Mouse (Mus musculus) lung, embryonic 16.5 days (tissue): Measurements from ENCODE around the gene Npepl1. TPM values are rescaled to one million over a fixed set of nuclear protein-coding genes. Genes with fewer than 3 reads are reported as not detected.
A peak's percentile ranks its signal among the peaks of the same experiment; 100 is the strongest.

Source experiments
- ATAC-seq: fragments of 200-750 bp; cut with Nextera tagmentation; 2 replicates; pipeline ENCODE4 v1.8.0; 2017; ENCODE audit warnings: low read depth, mild to moderate bottlenecking, moderate library complexity
- H3K27ac ChIP-seq: fragments of 300-500 bp; sonication (generic); 2 replicates; pipeline ENCODE4 v1.5.1; 2014; ENCODE audit warnings: mild to moderate bottlenecking, control low read depth, low read length
- H3K27me3 ChIP-seq: fragments of 300-500 bp; sonication (generic); 2 replicates; pipeline ENCODE4 v1.6.1; 2014; ENCODE audit warnings: low read depth, low read length, mixed read lengths; ENCODE audit not compliant: control insufficient read depth, insufficient read depth
- H3K36me3 ChIP-seq: fragments of 300-500 bp; sonication (generic); 2 replicates; pipeline ENCODE4 v1.6.1; 2014; ENCODE audit warnings: low read length; ENCODE audit not compliant: control insufficient read depth, insufficient read depth
- H3K4me1 ChIP-seq: fragments of 300-500 bp; sonication (generic); replicated peaks from 2 replicates; pipeline ENCODE4 v1.6.1; 2014; ENCODE audit warnings: low read length, mixed read lengths; ENCODE audit not compliant: control insufficient read depth, insufficient read depth
- H3K4me2 ChIP-seq: fragments of 300-500 bp; sonication (generic); 2 replicates; pipeline ENCODE4 v1.6.1; 2014; ENCODE audit warnings: low read depth, low read length, control low read depth
- H3K4me3 ChIP-seq: fragments of 300-500 bp; sonication (generic); 2 replicates; pipeline ENCODE4 v1.5.1; 2014; ENCODE audit warnings: mild to moderate bottlenecking, low read length, control low read depth
- H3K9ac ChIP-seq: fragments of 300-500 bp; sonication (generic); 2 replicates; pipeline ENCODE4 v1.6.1; 2014; ENCODE audit warnings: low read length, control low read depth
- H3K9me3 ChIP-seq: fragments of 300-500 bp; sonication (generic); 2 replicates; pipeline ENCODE4 v1.6.1; 2016; ENCODE audit warnings: low read length; ENCODE audit not compliant: control insufficient read depth
- WGBS: fragments of 180-500 bp; shearing (Covaris S2); extraction: QIAGEN DNeasy Blood & Tissue Kit; methylation state at CpG from one replicate; pipeline ENCODE4 v1.1.7; 2014; 5-methylcytosine and 5-hydroxymethylcytosine counted together
- polyA plus RNA-seq: library from polyadenylated mRNA; unstranded; fragments of >200 nt; fragmentation: Nextera tagmentation; extraction: Ambion mirVana; gene quantifications from 2 replicates; pipeline ENCODE4 v1.2.1, GENCODE M21; 2015

The Npepl1 gene
- polyA plus RNA-seq, 1 experiment from 2014 or later: 61.7 TPM

DNA sequence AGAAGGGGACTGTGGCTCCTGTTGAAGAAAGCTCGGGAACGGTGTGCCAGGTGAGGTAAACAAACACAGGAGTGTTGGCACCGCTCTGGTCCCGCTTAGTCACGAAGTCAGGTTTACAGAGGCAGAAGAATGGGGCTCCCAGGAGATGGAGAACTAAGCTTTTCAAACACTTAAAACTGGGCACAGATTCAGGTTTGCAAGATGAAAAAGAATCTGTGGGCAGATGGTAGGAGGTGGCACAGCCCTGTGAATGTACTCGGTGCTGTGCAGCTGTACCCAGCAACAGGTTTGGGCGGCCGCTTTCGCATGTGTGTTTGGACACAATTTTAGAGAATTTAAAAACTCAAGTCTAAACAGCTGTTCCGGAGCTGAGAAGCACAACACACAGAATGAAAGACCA is 48.9 kb downstream of the Npepl1 start:
- ATAC-seq: peak; percentile 95
- Histone ChIP-seq H3K9me3 (no peaks in the 10 kb centered on the region), H3K4me1 (no peaks in the 10 kb centered on the region), H3K27me3 (no peaks in the 10 kb centered on the region), H3K4me3 (peak overlapping the region; percentile 22), H3K4me2 (peak overlapping the region; percentile 39), H3K36me3 (no peaks in the 10 kb centered on the region), H3K27ac (peak overlapping the region; percentile 71), H3K9ac (no peak overlapping the region)
- WGBS: 53% methylated on average over 10 of the region's 10 CpGs

DNA sequence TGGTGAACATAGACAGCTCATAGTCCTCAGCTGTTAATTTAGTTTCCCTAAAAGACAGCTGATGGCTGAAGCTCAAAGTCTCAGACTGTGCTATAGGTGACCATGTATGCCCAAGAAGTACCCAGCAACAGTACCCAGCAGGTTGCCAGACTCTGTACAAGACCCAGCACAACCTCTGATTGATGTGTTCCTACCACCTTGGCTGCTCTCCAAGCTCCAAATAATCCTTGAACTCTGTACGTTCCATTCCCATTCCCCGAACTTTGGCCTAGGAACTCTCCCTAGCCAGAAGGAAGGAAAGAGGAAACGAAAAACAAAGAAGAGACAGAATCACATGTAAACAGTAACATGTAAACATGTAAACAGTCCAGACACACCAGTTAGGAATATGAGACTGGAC is 50.3 kb downstream of the Npepl1 start:
- Histone ChIP-seq H3K4me1 (no peaks in the 10 kb centered on the region), H3K9ac (no peak overlapping the region), H3K9me3 (no peaks in the 10 kb centered on the region), H3K36me3 (no peaks in the 10 kb centered on the region), H3K4me2 (no peak overlapping the region), H3K27ac (no peak overlapping the region), H3K27me3 (no peaks in the 10 kb centered on the region), H3K4me3 (no peak overlapping the region)
- WGBS: 30% methylated on average over 3 of the region's 3 CpGs
- ATAC-seq: no peak

Other genes starting within 250 kb of the Npepl1 start
- gene Stx16, start 34.0 kb upstream of the Npepl1 start, polyA plus RNA-seq: 11.3 and 12.1 TPM in 2 replicates
- gene Gnas, start 174.0 kb downstream of the Npepl1 start, polyA plus RNA-seq: 1,083 and 1,573 TPM in 2 replicates
- gene Gm20721, start 236.4 kb downstream of the Npepl1 start, polyA plus RNA-seq: 16.9 and 55.8 TPM in 2 replicates